Mouse (Mus musculus): Measurements from ENCODE around the gene Mroh2a.

- no peak for TF ChIP-seq POLR2A (IDR thresholded peaks at IDR 0.05; ENCODE audit: borderline replicate concordance, extremely low read depth, insufficient read depth, insufficient read length, poor library complexity, severe bottlenecking)
- no peak for TF ChIP-seq CTCF (IDR thresholded peaks at IDR 0.05; ENCODE audit: borderline replicate concordance, extremely low read depth, insufficient read depth, insufficient read length)
Observed at GRCm38 (mm10) chr1:88273832-88274231, 47.0 kb downstream of the Mroh2a start.

All from brain, embryonic 14.5 days (tissue).